Comparison of ENCODE assay signal across 24 mouse cellular contexts in genomic region chr2:129081097-129081496, GRCm38 (mm10). TPM values are rescaled to one million over a fixed set of nuclear protein-coding genes. Genes with fewer than 3 reads are reported as not detected.
DNase-seq lines count a peak whose midpoint lies in the region; ATAC-seq and TF ChIP-seq lines count a peak whose summit lies in the region.
"Had no signal": no experiment of that assay in that cellular context is flagged by ENCODE, and none has a peak within 500 bp of the region (broad histone marks: within the 10 kb centered on the region; RNA-seq: fewer than 3 reads in every experiment).

No protein-coding gene starts in this region.

- no peak for TF ChIP-seq EP300 in stomach, postnatal 0 days (optimal IDR thresholded peaks at IDR 0.05)

- intact Hi-C loops in heart, postnatal 10 days (cut with DNase I), result no loop called here

- no peak overlapping the region for H3K9ac ChIP-seq in liver, adult 2 months (ENCODE audit: low read depth, low read length)
- no peak overlapping the region for H3K9ac ChIP-seq in liver, embryonic 12.5 days
- no peak overlapping the region for H3K9ac ChIP-seq in midbrain, postnatal 0 days (replicated peaks; ENCODE audit: low read length, poor library complexity, severe bottlenecking)
- no peak overlapping the region for H3K9ac ChIP-seq in stomach, postnatal 0 days (ENCODE audit: low read length)
- H3K9ac ChIP-seq: forebrain, embryonic 12.5 days; hindbrain, embryonic 15.5 days; liver, embryonic 13.5 days; midbrain, embryonic 13.5 days; neural tube, embryonic 13.5 days had no signal

- WGBS in liver, adult 2 months, result 67% methylated on average over 13 of the region's 13 CpGs
- WGBS in liver, embryonic 12.5 days (ENCODE audit: insufficient replicate concordance), result 59% methylated on average over 13 of the region's 13 CpGs
- 76% methylated on average over 13 of the region's 13 CpGs for WGBS in midbrain, postnatal 0 days
- 61% methylated on average over 13 of the region's 13 CpGs for WGBS in midbrain, embryonic 10.5 days
- 67% methylated on average over 13 of the region's 13 CpGs for WGBS in stomach, postnatal 0 days

- H3K4me3 ChIP-seq in liver, adult 2 months (ENCODE audit: insufficient read depth, low read depth, low read length), result no peak overlapping the region
- H3K4me3 ChIP-seq in liver, embryonic 12.5 days, result no peak overlapping the region
- no peak overlapping the region for H3K4me3 ChIP-seq in midbrain, postnatal 0 days (ENCODE audit: low read depth, low read length)
- H3K4me3 ChIP-seq in midbrain, embryonic 10.5 days, result no peak overlapping the region
- H3K4me3 ChIP-seq in stomach, postnatal 0 days (ENCODE audit: low read depth, low read length), result no peak overlapping the region
- H3K4me3 ChIP-seq: forebrain, embryonic 12.5 days; hindbrain, embryonic 15.5 days; left cerebral cortex, adult 2 months; liver, embryonic 13.5 days; midbrain, embryonic 13.5 days; neural tube, embryonic 13.5 days had no signal

- no peaks in the 10 kb centered on the region for H3K79me2 ChIP-seq in liver, adult 2 months (ENCODE audit: control insufficient read depth, insufficient read depth, low read length)

- no peaks in the 10 kb centered on the region for H3K27me3 ChIP-seq in liver, adult 2 months (ENCODE audit: control insufficient read depth, insufficient read depth, low read length)
- no peaks in the 10 kb centered on the region for H3K27me3 ChIP-seq in liver, embryonic 12.5 days (replicated peaks)
- no peaks in the 10 kb centered on the region for H3K27me3 ChIP-seq in midbrain, postnatal 0 days (ENCODE audit: insufficient read depth, low read length)
- no peaks in the 10 kb centered on the region for H3K27me3 ChIP-seq in midbrain, embryonic 10.5 days (ENCODE audit: low read depth, poor library complexity, severe bottlenecking)
- H3K27me3 ChIP-seq in stomach, postnatal 0 days (ENCODE audit: control insufficient read depth, insufficient read depth, low read length), result no peaks in the 10 kb centered on the region
- H3K27me3 ChIP-seq: forebrain, embryonic 12.5 days; hindbrain, embryonic 15.5 days; liver, embryonic 13.5 days; midbrain, embryonic 13.5 days; neural tube, embryonic 13.5 days had no signal

- H3K36me3 ChIP-seq in liver, adult 2 months (ENCODE audit: control insufficient read depth, insufficient read depth, low read length), result peaks cover 5% of the 10 kb centered on the region
- peaks cover 23% of the 10 kb centered on the region for H3K36me3 ChIP-seq in liver, embryonic 12.5 days
- peaks cover 33% of the 10 kb centered on the region for H3K36me3 ChIP-seq in midbrain, postnatal 0 days (ENCODE audit: insufficient read depth, low read length)
- peaks cover 72% of the 10 kb centered on the region for H3K36me3 ChIP-seq in midbrain, embryonic 10.5 days
- peaks cover 4% of the 10 kb centered on the region; the same call in 1 of the 2 replicates for H3K36me3 ChIP-seq in stomach, postnatal 0 days (ENCODE audit: control insufficient read depth, insufficient read depth, low read length)
- H3K36me3 ChIP-seq: G1E had no signal

- TF ChIP-seq POLR2A in liver, adult 2 months (IDR thresholded peaks at IDR 0.05; ENCODE audit: extremely low read depth, insufficient read depth, low read length), result no peak

- no peaks in the 10 kb centered on the region for H3K4me1 ChIP-seq in liver, adult 2 months (ENCODE audit: control insufficient read depth, insufficient read depth, low read length)
- H3K4me1 ChIP-seq in liver, embryonic 12.5 days, result no peaks in the 10 kb centered on the region
- H3K4me1 ChIP-seq in midbrain, postnatal 0 days (ENCODE audit: insufficient read depth, low read length), result no peaks in the 10 kb centered on the region
- no peaks in the 10 kb centered on the region for H3K4me1 ChIP-seq in midbrain, embryonic 10.5 days
- H3K4me1 ChIP-seq in stomach, postnatal 0 days (replicated peaks; ENCODE audit: control insufficient read depth, insufficient read depth), result no peaks in the 10 kb centered on the region
- H3K4me1 ChIP-seq: forebrain, embryonic 12.5 days; hindbrain, embryonic 15.5 days; liver, embryonic 13.5 days; midbrain, embryonic 13.5 days; neural tube, embryonic 13.5 days had no signal

- DNase-seq in heart, postnatal 10 days, result peak; percentile 10 to 16
- no peak for DNase-seq in heart, adult 9 months (ENCODE audit: low spot score in 2 of 2)
- no peak for DNase-seq in liver, adult 2 months (ENCODE audit: extremely low read depth, low read depth, low spot score)
- DNase-seq in midbrain, postnatal 0 days (ENCODE audit: low spot score), result no peak
- no peak for DNase-seq in midbrain, embryonic 10.5 days (ENCODE audit: low spot score)
- no peak for DNase-seq in stomach, postnatal 0 days (ENCODE audit: low spot score)
- DNase-seq in thymus, postnatal 36 days, result no peak
- DNase-seq: adrenal gland, postnatal 25 days; cerebellum, adult 11 months; kidney, adult 11 months; layer of hippocampus, adult 9-11 months; left cerebral cortex, postnatal 4 days; liver, embryonic 13.5 days had no signal

- H3K9me3 ChIP-seq in liver, embryonic 12.5 days (replicated peaks), result peaks cover 8% of the 10 kb centered on the region
- H3K9me3 ChIP-seq in midbrain, postnatal 0 days (ENCODE audit: low read length), result no peaks in the 10 kb centered on the region
- H3K9me3 ChIP-seq in midbrain, embryonic 10.5 days (replicated peaks), result peaks cover 4% of the 10 kb centered on the region; the same call in 1 of the 2 replicates
- no peaks in the 10 kb centered on the region for H3K9me3 ChIP-seq in stomach, postnatal 0 days (ENCODE audit: control insufficient read depth, low read length)
- H3K9me3 ChIP-seq: forebrain, embryonic 12.5 days; hindbrain, embryonic 15.5 days; liver, embryonic 13.5 days; midbrain, embryonic 13.5 days; neural tube, embryonic 13.5 days had no signal

- H3K4me2 ChIP-seq in liver, embryonic 12.5 days, result no peak overlapping the region
- H3K4me2 ChIP-seq in midbrain, postnatal 0 days (ENCODE audit: low read depth, low read length, poor library complexity, severe bottlenecking), result no peak overlapping the region
- H3K4me2 ChIP-seq in stomach, postnatal 0 days (replicated peaks; ENCODE audit: low read depth), result no peak overlapping the region
- H3K4me2 ChIP-seq: forebrain, embryonic 12.5 days; hindbrain, embryonic 15.5 days; liver, embryonic 13.5 days; midbrain, embryonic 13.5 days; neural tube, embryonic 13.5 days had no signal

- no peak overlapping the region for H3K27ac ChIP-seq in liver, adult 2 months (replicated peaks; ENCODE audit: insufficient read depth, low read depth, low read length)
- H3K27ac ChIP-seq in liver, embryonic 12.5 days, result no peak overlapping the region
- H3K27ac ChIP-seq in midbrain, postnatal 0 days (ENCODE audit: low read depth, low read length), result no peak overlapping the region
- H3K27ac ChIP-seq in midbrain, embryonic 10.5 days (replicated peaks), result no peak overlapping the region
- H3K27ac ChIP-seq in stomach, postnatal 0 days (replicated peaks), result no peak overlapping the region
- H3K27ac ChIP-seq: forebrain, embryonic 12.5 days; hindbrain, embryonic 15.5 days; left cerebral cortex, adult 2 months; liver, embryonic 13.5 days; midbrain, embryonic 13.5 days; neural tube, embryonic 13.5 days had no signal

- TF ChIP-seq CTCF in liver, adult 2 months (IDR thresholded peaks at IDR 0.05; ENCODE audit: low read depth, low read length), result peak; percentile 30; the same call in 1 of the 2 replicates
- peak; percentile 37 for TF ChIP-seq CTCF in midbrain, postnatal 0 days (IDR thresholded peaks at IDR 0.05)
- TF ChIP-seq CTCF in stomach, postnatal 0 days (IDR thresholded peaks at IDR 0.05; ENCODE audit: low read depth), result peak; percentile 49

- no peak for ATAC-seq in liver, embryonic 12.5 days
- no peak for ATAC-seq in midbrain, postnatal 0 days (ENCODE audit: low FRiP score)
- no peak for ATAC-seq in stomach, postnatal 0 days (ENCODE audit: low FRiP score, low TSS enrichment)
- ATAC-seq: midbrain, embryonic 13.5 days had no signal

RNA-seq across cellular contexts. Expression of gene Ttl, which starts 15.4 kb away (rescaled TPM):
- 10 to 100 TPM; 18.1 to 20.2 TPM for total RNA-seq in heart, postnatal 10 days (2021)
- total RNA-seq in liver, adult 2 months (2014; rRNA removed), result 3.3 and 3.8 TPM in 2 replicates
- polyA plus RNA-seq in liver, adult 2 months (2012; rRNA removed), result 1.9 and 2.4 TPM in 2 replicates
- polyA plus RNA-seq in liver, embryonic 12.5 days (2016; fragmentation: Nextera tagmentation; extraction: Ambion mirVana), result 2.6 and 3.2 TPM in 2 replicates
- 53.7 and 58.0 TPM in 2 replicates for total RNA-seq in midbrain, postnatal 0 days (2014; rRNA removed)
- polyA plus RNA-seq in midbrain, postnatal 0 days (2015; fragmentation: Nextera tagmentation; extraction: Ambion mirVana), result 28.8 and 30.2 TPM in 2 replicates
- 12.4 and 13.3 TPM in 2 replicates for polyA plus RNA-seq in midbrain, embryonic 10.5 days (2016; fragmentation: Nextera tagmentation; extraction: Ambion mirVana)
- 6.8 and 7.1 TPM in 2 replicates for polyA plus RNA-seq in stomach, postnatal 0 days (2015; fragmentation: Nextera tagmentation; extraction: Ambion mirVana)
- polyA plus RNA-seq: G1E had no signal

RNA-seq across cellular contexts. Expression of gene Polr1b, which starts 19.7 kb away (rescaled TPM):
- 10 to 100 TPM; 10.4 to 14.1 TPM for total RNA-seq in heart, postnatal 10 days (2021)
- total RNA-seq in liver, adult 2 months (2014; rRNA removed), result 7.7 and 10.7 TPM in 2 replicates
- 8.6 and 15.7 TPM in 2 replicates for polyA plus RNA-seq in liver, adult 2 months (2012; rRNA removed)
- 38.3 and 40.6 TPM in 2 replicates for polyA plus RNA-seq in liver, embryonic 12.5 days (2016; fragmentation: Nextera tagmentation; extraction: Ambion mirVana)
- 23.1 and 25.9 TPM in 2 replicates for total RNA-seq in midbrain, postnatal 0 days (2014; rRNA removed)
- 10.4 and 11.1 TPM in 2 replicates for polyA plus RNA-seq in midbrain, postnatal 0 days (2015; fragmentation: Nextera tagmentation; extraction: Ambion mirVana)
- polyA plus RNA-seq in midbrain, embryonic 10.5 days (2016; fragmentation: Nextera tagmentation; extraction: Ambion mirVana), result 35.5 and 37.2 TPM in 2 replicates
- 9.3 and 9.5 TPM in 2 replicates for polyA plus RNA-seq in stomach, postnatal 0 days (2015; fragmentation: Nextera tagmentation; extraction: Ambion mirVana)

RNA-seq across cellular contexts. Expression of gene Vinac1, which starts 33.1 kb away (rescaled TPM):
- not detected for total RNA-seq in heart, postnatal 10 days (2021)
- total RNA-seq in liver, adult 2 months (2014; rRNA removed), result 0.09 and 0.13 TPM in 2 replicates
- polyA plus RNA-seq in liver, adult 2 months (2012; rRNA removed), result 0.04 and 0.12 TPM in 2 replicates
- polyA plus RNA-seq in liver, embryonic 12.5 days (2016; fragmentation: Nextera tagmentation; extraction: Ambion mirVana), result 0.02 TPM in 1 of 2 replicates, not detected in the other
- 1.8 and 2.3 TPM in 2 replicates for total RNA-seq in midbrain, postnatal 0 days (2014; rRNA removed)
- polyA plus RNA-seq in midbrain, postnatal 0 days (2015; fragmentation: Nextera tagmentation; extraction: Ambion mirVana), result 0.94 and 1.1 TPM in 2 replicates
- 0.14 and 0.20 TPM in 2 replicates for polyA plus RNA-seq in midbrain, embryonic 10.5 days (2016; fragmentation: Nextera tagmentation; extraction: Ambion mirVana)
- polyA plus RNA-seq in stomach, postnatal 0 days (2015; fragmentation: Nextera tagmentation; extraction: Ambion mirVana), result 0.16 and 0.22 TPM in 2 replicates
- total RNA-seq: gastrocnemius, adult 8-10 months; granulocyte monocyte progenitor cell, adult 5-6 weeks; heart, postnatal 14 days had no signal
- polyA plus RNA-seq: G1E; liver, embryonic 13.5 days; small intestine, adult 2 months had no signal

RNA-seq across cellular contexts. Expression of gene Chchd5, which starts 48.4 kb away (rescaled TPM):
- 10 to 100 TPM; 11.6 to 13.9 TPM for total RNA-seq in heart, postnatal 10 days (2021)
- 9.9 and 10.1 TPM in 2 replicates for total RNA-seq in liver, adult 2 months (2014; rRNA removed)
- polyA plus RNA-seq in liver, adult 2 months (2012; rRNA removed), result 41.2 and 60.2 TPM in 2 replicates
- polyA plus RNA-seq in liver, embryonic 12.5 days (2016; fragmentation: Nextera tagmentation; extraction: Ambion mirVana), result 12.3 and 13.6 TPM in 2 replicates
- total RNA-seq in midbrain, postnatal 0 days (2014; rRNA removed), result 12.2 and 23.6 TPM in 2 replicates
- 14.1 and 14.5 TPM in 2 replicates for polyA plus RNA-seq in midbrain, postnatal 0 days (2015; fragmentation: Nextera tagmentation; extraction: Ambion mirVana)
- 28.7 and 31.6 TPM in 2 replicates for polyA plus RNA-seq in midbrain, embryonic 10.5 days (2016; fragmentation: Nextera tagmentation; extraction: Ambion mirVana)
- 15.5 and 15.8 TPM in 2 replicates for polyA plus RNA-seq in stomach, postnatal 0 days (2015; fragmentation: Nextera tagmentation; extraction: Ambion mirVana)

Comparison
In these comparisons a context has a peak if more than half of its experiments do, and no peak if none do; other contexts are left out.
1. DNase-seq: peak in heart, postnatal 10 days (2 of 2); none in heart, adult 9 months (0 of 2), liver, adult 2 months (single experiment), midbrain, postnatal 0 days (single experiment), midbrain, embryonic 10.5 days (single experiment), stomach, postnatal 0 days (single experiment) and thymus, postnatal 36 days (0 of 2).
2. Peak in every context shown above with its lines, with median percentiles within 50 percentile points of each other: CTCF ChIP-seq.